Mouse (Mus musculus) embryonic fibroblast, embryonic 13.5 days (primary cell): ENCODE results near the gene Apc2. TPM values are rescaled to one million over a fixed set of nuclear protein-coding genes. Genes with fewer than 3 reads are reported as not detected.
A peak's percentile ranks its signal among the peaks of the same experiment; 100 is the strongest.

ENCODE experiments used
- H3K27ac ChIP-seq: 2 replicates; pipeline ENCODE4 v1.5.1; 2012; ENCODE audit warnings: low read length, control low read depth, inconsistent platforms; ENCODE audit not compliant: insufficient read depth
- H3K4me1 ChIP-seq: 2 replicates; pipeline ENCODE4 v1.6.1; 2011; ENCODE audit warnings: low read length; ENCODE audit not compliant: control insufficient read depth, insufficient read depth
- H3K4me3 ChIP-seq: 2 replicates; pipeline ENCODE4 v1.5.1; 2011; ENCODE audit warnings: mild to moderate bottlenecking, control low read depth, low read length; ENCODE audit not compliant: insufficient read depth
- CTCF ChIP-seq: IDR thresholded peaks from 2 replicates; pipeline ENCODE4 v1.5.1; 2011; ENCODE audit warnings: mild to moderate bottlenecking, control low read depth, low read length, moderate library complexity, borderline replicate concordance; ENCODE audit not compliant: insufficient read depth
- POLR2A ChIP-seq: IDR thresholded peaks from 2 replicates; pipeline ENCODE4 v1.6.1; 2011; ENCODE audit warnings: low read depth, mild to moderate bottlenecking, control low read depth, low read length, moderate library complexity
- polyA plus RNA-seq: library from polyadenylated mRNA; stranded (reverse); fragments of >200 nt; gene quantifications from 2 replicates; pipeline ENCODE4 v1.2.4, GENCODE M21; 2011; ENCODE audit warnings: low read depth; ENCODE audit not compliant: missing spikeins, insufficient read length

Apc2 gene
- polyA plus RNA-seq, 1 experiment = 2.5 TPM

GRCm38 (mm10) chr10:80254331-80255297 lies 41.2 kb upstream of the Apc2 start:
- Histone ChIP-seq H3K4me1 (peaks cover 3% of the 10 kb centered on the region; the same call in 1 of the 2 replicates), H3K4me3 (no peak overlapping the region), H3K27ac (no peak overlapping the region)
- no peak for TF ChIP-seq CTCF
- no peak for TF ChIP-seq POLR2A

DNA sequence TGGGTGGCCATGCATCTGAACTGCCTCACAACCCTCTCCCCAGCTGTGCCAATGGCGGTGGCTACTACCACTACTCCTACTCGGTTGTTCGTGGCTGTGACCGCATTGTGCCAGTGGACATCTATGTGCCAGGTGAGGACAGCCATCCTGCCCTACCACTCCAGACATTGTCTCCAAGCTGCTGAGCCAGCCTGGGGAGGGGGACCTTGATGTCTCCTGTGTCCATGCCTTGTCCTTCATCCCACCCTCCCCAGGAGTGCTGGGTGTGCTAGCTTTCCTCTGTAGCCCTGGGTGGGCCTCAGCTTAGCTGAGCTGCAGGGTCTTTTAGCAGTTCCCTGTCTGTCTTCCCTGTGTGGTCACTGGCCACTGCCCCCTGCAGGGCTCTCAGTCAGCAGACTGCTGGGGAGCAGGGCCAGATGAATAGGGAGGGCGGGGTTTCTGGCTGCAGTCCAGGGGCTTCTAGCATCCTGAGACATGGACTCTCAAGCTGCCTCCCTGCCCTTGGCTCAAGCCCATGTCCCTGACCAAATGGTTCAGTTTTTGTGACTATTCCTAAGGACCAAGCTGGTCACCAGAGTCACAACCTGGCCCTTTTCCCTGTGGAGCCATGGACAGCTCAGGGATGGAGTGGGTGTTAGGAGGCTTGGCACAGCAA lies 39.8 kb upstream of the Apc2 start:
- H3K4me3 ChIP-seq = no peak overlapping the region
- peaks cover 3% of the 10 kb centered on the region; the same call in 1 of the 2 replicates for H3K4me1 ChIP-seq
- no peak overlapping the region for H3K27ac ChIP-seq
- TF ChIP-seq CTCF = no peak
- TF ChIP-seq POLR2A = no peak; the same call in 1 of the 2 replicates

GRCm38 (mm10) chr10:80257936-80258335 lies 37.8 kb upstream of the Apc2 start:
- Histone ChIP-seq H3K4me1 (peaks cover 3% of the 10 kb centered on the region; the same call in 1 of the 2 replicates), H3K27ac (no peak overlapping the region), H3K4me3 (no peak overlapping the region)
- TF ChIP-seq CTCF (no peak), POLR2A (no peak)

DNA sequence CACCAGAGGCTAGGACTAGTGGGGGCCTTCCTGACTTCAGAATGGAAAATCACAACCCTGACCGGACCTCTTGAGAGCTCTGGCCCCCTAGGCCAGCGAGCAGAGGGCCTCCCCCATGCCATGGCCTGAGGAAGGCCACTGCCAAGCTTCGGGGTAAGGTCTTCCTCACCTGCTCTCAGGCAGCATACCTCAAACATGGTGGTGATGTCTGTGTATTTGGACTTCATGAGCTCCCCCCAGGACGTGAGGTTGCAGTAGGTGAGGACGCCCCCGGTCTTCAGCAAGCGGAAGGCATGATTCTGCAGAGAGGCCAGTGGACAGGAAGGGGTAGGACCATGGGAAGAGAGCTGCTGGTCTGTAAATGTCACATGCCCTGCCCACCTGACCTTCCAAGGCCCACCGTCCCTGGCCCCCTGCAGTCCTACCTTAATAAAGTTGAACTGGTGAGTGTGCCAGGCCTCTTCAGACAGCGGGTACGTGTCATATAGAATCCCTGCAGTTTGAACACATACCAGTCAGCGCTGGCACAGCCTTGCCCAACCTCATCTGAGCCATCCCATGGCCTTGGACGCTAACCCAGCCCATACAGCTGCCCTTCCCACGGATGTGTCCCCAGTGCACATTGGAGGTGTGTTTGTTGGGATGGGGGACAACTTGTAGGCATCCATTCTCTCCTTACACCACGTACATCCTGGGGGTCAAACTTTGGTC lies 36.9 kb upstream of the Apc2 start:
- TF ChIP-seq POLR2A (no peak), CTCF (no peak)
- H3K27ac ChIP-seq = no peak overlapping the region
- H3K4me3 ChIP-seq = no peak overlapping the region

GRCm38 (mm10) chr10:80259463-80259805 lies 36.3 kb upstream of the Apc2 start:
- TF ChIP-seq CTCF = no peak
- no peak for TF ChIP-seq POLR2A
- H3K4me1 ChIP-seq = peaks cover 3% of the 10 kb centered on the region; the same call in 1 of the 2 replicates

More for the DNA sequence above, 36.9 kb upstream of the Apc2 start:
- peaks cover 3% of the 10 kb centered on the region; the same call in 1 of the 2 replicates for H3K4me1 ChIP-seq

DNA sequence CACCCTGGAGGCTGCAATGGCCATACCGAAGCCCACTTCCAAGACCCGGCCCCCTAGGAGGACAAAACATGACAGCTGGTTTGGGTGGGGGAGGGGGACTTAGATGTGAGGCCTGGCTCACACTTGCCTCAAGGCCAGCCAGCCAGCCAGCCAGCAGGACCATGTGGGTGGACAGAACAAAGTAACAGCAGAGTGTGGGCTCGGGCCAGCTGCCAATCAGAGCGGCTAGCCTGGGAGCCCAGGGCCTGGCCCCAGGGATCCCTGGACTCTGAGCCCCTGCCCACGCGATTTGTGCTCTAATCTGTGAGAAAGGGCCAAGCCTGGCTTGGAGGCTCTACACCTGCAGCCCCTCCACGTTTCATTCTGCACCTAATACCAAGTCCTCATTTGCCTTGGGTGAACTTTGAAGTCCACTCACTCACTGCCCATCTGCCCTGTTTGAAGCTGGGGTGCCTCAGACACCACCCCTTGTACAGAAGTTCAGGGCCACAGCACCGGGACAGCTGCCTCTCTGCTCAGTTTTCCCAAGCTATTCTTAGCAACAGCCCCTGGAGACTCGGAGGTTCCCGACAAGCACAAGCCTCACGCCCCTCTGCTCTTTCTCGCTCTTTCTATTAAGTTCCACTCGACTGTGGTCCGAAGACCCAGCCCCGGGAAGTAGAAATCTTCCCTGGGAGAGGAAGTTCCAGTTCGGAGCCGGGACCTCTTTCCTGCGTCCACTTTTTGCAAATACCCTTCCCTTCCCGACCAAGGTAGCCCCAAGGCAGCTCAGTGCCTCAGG lies 35.7 kb upstream of the Apc2 start:
- H3K4me1 ChIP-seq = peaks cover 3% of the 10 kb centered on the region; the same call in 1 of the 2 replicates
- TF ChIP-seq POLR2A = 0 out of 2 replicates have a peak, but pooled peaks have one; percentile 29
- TF ChIP-seq CTCF = no peak
- H3K4me3 ChIP-seq = peak overlapping the region; percentile 57
- peak overlapping the region; percentile 62 for H3K27ac ChIP-seq

More at GRCm38 (mm10) chr10:80259463-80259805, 36.3 kb upstream of the Apc2 start:
- no peak overlapping the region for H3K4me3 ChIP-seq
- H3K27ac ChIP-seq = peak overlapping the region; percentile 19

GRCm38 (mm10) chr10:80260642-80261584 lies 34.9 kb upstream of the Apc2 start, which contains the start of the genes Gamt and Dazap1:
Gene Gamt (minus strand): TSS chr10:80261012.
Gene Dazap1 (plus strand): TSS chr10:80261486.
- TF ChIP-seq POLR2A (peak; percentile 70), CTCF (no peak)
- Histone ChIP-seq H3K4me1 (peaks cover 3% of the 10 kb centered on the region; the same call in 1 of the 2 replicates), H3K4me3 (peak within 1 kb of the TSS; percentile 60), H3K27ac (peak within 1 kb of the TSS; percentile 98)

- Histone ChIP-seq H3K4me3 (peak overlapping the region; percentile 60), H3K4me1 (peaks cover 3% of the 10 kb centered on the region; the same call in 1 of the 2 replicates), H3K27ac (peak overlapping the region; percentile 98)
- no peak; the same call in none of the 2 replicates for TF ChIP-seq POLR2A
- no peak for TF ChIP-seq CTCF
Observed at GRCm38 (mm10) chr10:80261585-80261968, 34.2 kb upstream of the Apc2 start.
